Mouse (Mus musculus) lung, adult 2 months (tissue): ENCODE data around the gene Cdk13.

Source experiments
- CTCF ChIP-seq: fragments of 200-500 bp; IDR thresholded peaks from 2 replicates; pipeline ENCODE4 v1.5.1; 2011; ENCODE audit warnings: mild to moderate bottlenecking, low read length, control low read depth; ENCODE audit not compliant: insufficient read depth
- POLR2A ChIP-seq: fragments of 200-500 bp; IDR thresholded peaks from 2 replicates; pipeline ENCODE4 v1.6.1; 2011; ENCODE audit warnings: low read depth, mild to moderate bottlenecking, control low read depth, low read length, borderline replicate concordance; ENCODE audit errors: extremely low read depth

DNA sequence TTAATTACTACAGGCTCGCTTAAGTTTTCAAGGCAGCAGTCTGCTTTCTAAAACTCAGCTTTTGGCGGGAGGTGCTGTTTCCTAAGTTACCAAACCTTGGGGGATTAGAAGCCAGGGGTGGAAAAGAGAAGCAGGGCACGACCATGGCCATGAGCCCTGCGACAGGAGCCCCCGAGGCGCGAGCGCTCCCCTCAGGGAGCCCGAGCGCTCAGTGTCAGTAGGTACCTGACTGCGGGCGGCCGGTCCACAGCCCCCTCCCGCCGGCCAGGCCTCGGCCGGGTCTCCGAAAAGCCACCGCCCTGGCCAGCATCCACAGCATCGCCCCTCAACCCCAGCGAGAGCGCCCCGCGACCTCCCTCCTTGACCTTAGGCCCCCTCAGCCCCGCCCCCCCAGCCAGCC is 110.5 kb downstream of the Cdk13 start:
- TF ChIP-seq CTCF (no peak), POLR2A (peak; percentile 32; the same call in 1 of the 2 replicates)
